Mouse (Mus musculus) hematopoietic multipotent progenitor cell, adult 10-12 weeks (in vitro differentiated cells): ENCODE measurements around the gene Ube2e3. TPM values are rescaled to one million over a fixed set of nuclear protein-coding genes. Genes with fewer than 3 reads are reported as not detected.

Experiments
- polyA plus RNA-seq: library from polyadenylated mRNA; stranded (reverse); fragments of >175 nt; gene quantifications from 2 replicates; pipeline ENCODE4 v1.2.3, GENCODE M21; 2012; ENCODE audit warnings: low replicate concordance

The Ube2e3 gene
- 22.7 and 39.3 TPM in 2 replicates for polyA plus RNA-seq

DNA sequence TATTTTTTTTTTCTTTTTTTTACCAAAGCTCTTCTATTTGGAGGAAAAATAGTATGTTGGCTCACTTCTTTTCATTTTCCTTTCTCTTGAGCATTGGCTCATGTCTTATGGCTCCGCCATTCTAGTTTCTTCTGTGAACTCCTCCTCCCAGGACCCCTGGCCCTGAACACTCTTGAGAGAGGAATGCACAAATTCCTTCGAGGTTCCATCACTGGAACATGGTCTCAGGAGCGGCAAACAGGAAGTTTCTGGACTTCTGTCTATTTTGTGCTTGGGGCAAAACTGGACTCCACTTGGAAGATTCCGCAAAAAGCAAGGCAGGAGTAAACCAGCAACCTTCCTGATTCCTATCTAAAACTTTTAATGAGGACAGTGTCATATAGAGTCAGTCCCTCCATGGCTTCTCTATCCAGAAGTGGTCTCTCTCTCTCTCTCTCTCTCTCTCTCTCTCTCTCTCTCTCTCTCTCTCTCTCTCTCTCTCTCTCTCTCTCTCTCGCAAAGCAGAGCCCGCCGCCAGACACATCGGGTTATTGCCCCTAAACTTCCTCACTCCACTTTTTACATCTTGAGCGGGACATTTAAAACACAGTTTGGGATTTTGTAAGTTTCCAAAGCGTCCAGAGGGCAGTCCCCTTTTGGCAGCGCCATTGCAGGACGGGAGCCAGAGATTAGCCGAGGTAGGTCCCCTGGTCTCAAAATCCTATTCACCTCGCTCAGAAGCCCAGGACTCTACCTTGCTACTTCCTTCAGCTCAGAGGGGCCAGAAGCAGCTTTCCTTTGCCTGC lies at the start of gene Ube2e3:
TSS of gene Ube2e3 (plus strand) at position 399 of the 785 bp plus-strand sequence.

